Mouse (Mus musculus): ENCODE data around the gene Pecam1. TPM values are rescaled to one million over a fixed set of nuclear protein-coding genes. Genes with fewer than 3 reads are reported as not detected.
A peak's percentile ranks its signal among the peaks of the same experiment; 100 is the strongest.
"Not testable (repeated sequence)": the region's sequence is repeated elsewhere in the genome, so short reads cannot be mapped to it uniquely, and the experiment has no call there.

Pecam1 gene
- polyA plus RNA-seq, 1 experiment from 2014 or later = 0.05 TPM

DNA sequence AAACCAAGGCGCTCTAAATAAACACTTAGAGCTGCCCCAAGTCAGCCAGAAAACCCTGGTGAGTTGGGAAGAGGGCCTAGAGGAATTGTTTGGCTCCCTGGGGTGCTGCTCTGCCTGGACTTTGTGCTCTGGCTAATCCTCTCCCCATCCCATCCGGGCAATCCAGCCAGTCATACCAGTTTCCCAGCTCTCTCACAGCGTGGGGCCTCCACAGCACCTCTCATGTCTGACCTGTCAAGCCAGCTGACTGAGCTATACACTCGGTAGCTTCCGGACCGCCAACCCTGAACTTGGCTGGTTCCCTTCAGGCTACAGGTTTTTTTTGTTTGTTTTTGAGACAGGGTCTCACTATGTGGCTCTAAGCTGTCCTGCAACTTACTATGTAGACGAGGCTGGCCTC, 112.7 kb downstream of the Pecam1 start:
- in situ Hi-C loops (cut with MboI; ENCODE audit: low pct_unique_long_range_greater_than_20kb) = no loop called here
- no peak for ATAC-seq
- CTCF ChIA-PET = no interaction called here
- no peak for DNase-seq (ENCODE audit: low read depth, low spot score)
- TF ChIP-seq CTCF (IDR thresholded peaks at IDR 0.05) = no peak
- POLR2A ChIA-PET = no interaction called here
- H3K27me3 ChIP-seq = no peaks in the 10 kb centered on the region

DNA sequence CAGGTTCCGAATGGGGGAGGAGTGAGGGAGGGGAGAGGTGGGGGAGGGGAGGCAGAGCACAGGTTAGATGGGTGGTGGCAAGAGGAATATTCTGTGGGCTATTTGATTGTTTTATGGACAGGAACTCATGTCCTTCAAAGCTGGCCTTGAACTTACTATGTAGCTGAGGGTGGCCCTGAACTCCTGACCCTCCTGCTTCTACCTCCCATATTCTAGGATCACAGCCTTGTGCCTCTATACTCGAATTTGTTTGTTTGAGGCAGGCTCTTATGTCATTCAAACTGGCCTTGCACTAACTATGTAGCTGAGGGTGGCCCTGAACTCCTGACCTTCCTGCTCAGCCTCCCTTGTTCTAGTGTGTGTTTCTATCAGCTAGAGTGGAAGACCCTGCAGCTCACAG, 114.5 kb downstream of the Pecam1 start:
- no peak for DNase-seq (ENCODE audit: low read depth, low spot score)
- CTCF ChIA-PET = interaction anchor here (1.0 kb wide), 1 partner anchor 107 kb away, joined by 5 read pairs; no protein-coding TSS in a partner anchor
- H3K27me3 ChIP-seq = no peaks in the 10 kb centered on the region
- POLR2A ChIA-PET = no interaction called here
- in situ Hi-C loops (cut with MboI; ENCODE audit: low pct_unique_long_range_greater_than_20kb) = no loop called here
- ATAC-seq = no peak
- TF ChIP-seq CTCF (IDR thresholded peaks at IDR 0.05) = no peak

- POLR2A ChIA-PET; in situ Hi-C loops (cut with MboI; ENCODE audit: low pct_unique_long_range_greater_than_20kb); CTCF ChIA-PET; H3K27me3 ChIP-seq; DNase-seq (ENCODE audit: low read depth, low spot score); ATAC-seq: not testable (repeated sequence)
These were observed 116.3 kb downstream of the Pecam1 start for GRCm38 (mm10) chr11:106634175-106634574.

DNA sequence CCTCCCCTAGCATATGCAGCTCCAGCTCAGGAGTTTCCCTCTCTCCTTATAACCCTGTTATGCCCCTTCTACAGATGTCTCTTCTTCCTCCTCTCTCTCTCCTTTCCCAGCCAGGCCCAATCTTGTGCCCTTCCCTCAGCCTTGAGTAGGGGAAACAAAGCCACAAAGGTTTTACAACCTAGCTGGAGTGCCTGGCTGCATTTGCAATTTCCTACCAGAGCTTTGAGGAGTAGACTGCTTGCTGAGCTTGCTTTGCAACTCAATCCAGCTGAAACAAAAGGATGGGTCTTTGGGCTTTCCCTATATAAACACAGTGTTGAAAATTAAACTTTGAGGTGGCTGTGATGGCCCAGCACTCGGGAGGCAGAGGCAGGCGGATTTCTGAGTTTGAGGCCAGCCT, 117.0 kb downstream of the Pecam1 start:
- no peak for TF ChIP-seq CTCF (IDR thresholded peaks at IDR 0.05)
- in situ Hi-C loops (cut with MboI; ENCODE audit: low pct_unique_long_range_greater_than_20kb) = no loop called here
- DNase-seq (ENCODE audit: low read depth, low spot score) (no peak), ATAC-seq (no peak)
- ChIA-PET POLR2A (no interaction called here), CTCF (no interaction called here)
- H3K27me3 ChIP-seq = no peaks in the 10 kb centered on the region

GRCm38 (mm10) chr11:106627692-106628091, 122.7 kb downstream of the Pecam1 start:
- ChIA-PET CTCF (interaction anchor here (0.9 to 1.3 kb wide), 5 partner anchors 69 to 136 kb away, joined by 3 to 6 read pairs (median 6); no protein-coding TSS in a partner anchor), POLR2A (no interaction called here)
- TF ChIP-seq CTCF (IDR thresholded peaks at IDR 0.05) = peak; percentile 86
- DNase-seq (ENCODE audit: low read depth, low spot score) = no peak
- no peaks in the 10 kb centered on the region for H3K27me3 ChIP-seq
- in situ Hi-C loops (cut with MboI; ENCODE audit: low pct_unique_long_range_greater_than_20kb) = loop anchor here (5.0 kb wide), 3 partner anchors 70 to 210 kb away; no protein-coding TSS in a partner anchor
- ATAC-seq = no peak

- CTCF ChIA-PET = no interaction called here
- ATAC-seq = no peak
- peak; percentile 52 for TF ChIP-seq CTCF (IDR thresholded peaks at IDR 0.05)
These were observed 124.9 kb downstream of the Pecam1 start for GRCm38 (mm10) chr11:106625577-106625976.

GRCm38 (mm10) chr11:106623629-106624028, 126.8 kb downstream of the Pecam1 start:
- in situ Hi-C loops (cut with MboI; ENCODE audit: low pct_unique_long_range_greater_than_20kb) = no loop called here
- POLR2A ChIA-PET = interaction anchor here (0.7 kb wide), 1 partner anchor 166 kb away, joined by 9 read pairs; no protein-coding TSS in a partner anchor
- no peak for ATAC-seq
- no peaks in the 10 kb centered on the region for H3K27me3 ChIP-seq
- CTCF ChIA-PET = interaction anchor here (1.0 kb wide), 2 partner anchors 14 to 110 kb away, joined by 3 read pairs; no protein-coding TSS in a partner anchor
- no peak for DNase-seq (ENCODE audit: low read depth, low spot score)
- no peak for TF ChIP-seq CTCF (IDR thresholded peaks at IDR 0.05)

More at GRCm38 (mm10) chr11:106625577-106625976, 124.9 kb downstream of the Pecam1 start:
- in situ Hi-C loops (cut with MboI; ENCODE audit: low pct_unique_long_range_greater_than_20kb) = loop anchor here (5.0 kb wide), 3 partner anchors 68 to 208 kb away; no protein-coding TSS in a partner anchor
- POLR2A ChIA-PET = no interaction called here
- no peak for DNase-seq (ENCODE audit: low read depth, low spot score)
- H3K27me3 ChIP-seq = no peaks in the 10 kb centered on the region

GRCm38 (mm10) chr11:106622056-106622455, 128.4 kb downstream of the Pecam1 start:
- POLR2A ChIA-PET = no interaction called here
- H3K27me3 ChIP-seq = no peaks in the 10 kb centered on the region
- DNase-seq (ENCODE audit: low read depth, low spot score) (no peak), ATAC-seq (no peak)
- in situ Hi-C loops (cut with MboI; ENCODE audit: low pct_unique_long_range_greater_than_20kb) = no loop called here
- CTCF ChIA-PET = no interaction called here
- no peak for TF ChIP-seq CTCF (IDR thresholded peaks at IDR 0.05)

DNA sequence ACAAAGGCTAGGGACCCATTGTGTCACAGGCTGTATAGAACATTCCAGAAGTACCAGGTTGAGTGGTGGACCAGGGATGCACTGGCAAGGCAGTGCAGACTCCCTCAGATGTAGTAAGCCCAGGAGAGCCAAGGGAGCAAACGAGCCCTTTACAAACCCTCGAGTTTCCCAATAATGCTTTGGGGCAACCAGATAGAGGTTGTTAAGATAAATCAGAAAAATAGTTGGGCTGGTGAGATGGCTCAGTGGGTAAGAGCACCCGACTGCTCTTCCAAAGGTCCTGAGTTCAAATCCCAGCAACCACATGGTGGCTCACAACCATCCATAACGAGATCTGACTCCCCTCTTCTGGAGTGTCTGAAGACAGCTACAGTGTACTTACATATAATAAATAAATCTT, 131.7 kb downstream of the Pecam1 start:
- CTCF ChIA-PET = interaction anchor here (1.0 kb wide), 1 partner anchor 11 kb away, joined by 3 read pairs; no protein-coding TSS in a partner anchor
- DNase-seq (ENCODE audit: low read depth, low spot score); H3K27me3 ChIP-seq; ATAC-seq; POLR2A ChIA-PET; in situ Hi-C loops (cut with MboI; ENCODE audit: low pct_unique_long_range_greater_than_20kb): not testable (repeated sequence)

GRCm38 (mm10) chr11:106617821-106618580, 132.4 kb downstream of the Pecam1 start:
- in situ Hi-C loops (cut with MboI; ENCODE audit: low pct_unique_long_range_greater_than_20kb) = no loop called here
- ATAC-seq = no peak
- ChIA-PET CTCF (interaction anchor here (1.2 to 1.5 kb wide), 2 partner anchors 59 to 61 kb away, joined by 3 read pairs; no protein-coding TSS in a partner anchor), POLR2A (interaction anchor here (0.6 to 1.2 kb wide), 4 partner anchors 17 to 277 kb away, joined by 3 to 5 read pairs (median 3); no protein-coding TSS in a partner anchor)
- no peak for TF ChIP-seq CTCF (IDR thresholded peaks at IDR 0.05)
- DNase-seq (ENCODE audit: low read depth, low spot score) = no peak
- no peaks in the 10 kb centered on the region for H3K27me3 ChIP-seq

GRCm38 (mm10) chr11:106615561-106615960, 134.9 kb downstream of the Pecam1 start:
- TF ChIP-seq CTCF (IDR thresholded peaks at IDR 0.05) = no peak
- no peak for DNase-seq (ENCODE audit: low read depth, low spot score)
- ChIA-PET CTCF (interaction anchor here (1.1 kb wide), 1 partner anchor 108 kb away, joined by 3 read pairs; no protein-coding TSS in a partner anchor), POLR2A (no interaction called here)
- no peaks in the 10 kb centered on the region for H3K27me3 ChIP-seq
- ATAC-seq = no peak
- in situ Hi-C loops (cut with MboI; ENCODE audit: low pct_unique_long_range_greater_than_20kb) = no loop called here

Measured in Patski (cell line).